Mouse (Mus musculus) kidney, adult 18-20 months (tissue): ENCODE measurements at regions not wholly inside any gene's neighbourhood (a gene's known extent, or its start where the extent isn't known, plus 50 kb on each side); places are given as distances from the start of the nearest gene placed in this dataset.
A peak's percentile ranks its signal among the peaks of the same experiment; 100 is the strongest.

Source experiments
- DNase-seq: peaks from one replicate; pipeline ENCODE4 v3.0.0; 2021

GRCm38 (mm10) chr2:108584799-108585198 is 695.7 kb upstream of the Kif18a start:
- no peak for DNase-seq

GRCm38 (mm10) chr2:108593555-108593954 is 687.0 kb upstream of the Kif18a start:
- no peak for DNase-seq

DNA sequence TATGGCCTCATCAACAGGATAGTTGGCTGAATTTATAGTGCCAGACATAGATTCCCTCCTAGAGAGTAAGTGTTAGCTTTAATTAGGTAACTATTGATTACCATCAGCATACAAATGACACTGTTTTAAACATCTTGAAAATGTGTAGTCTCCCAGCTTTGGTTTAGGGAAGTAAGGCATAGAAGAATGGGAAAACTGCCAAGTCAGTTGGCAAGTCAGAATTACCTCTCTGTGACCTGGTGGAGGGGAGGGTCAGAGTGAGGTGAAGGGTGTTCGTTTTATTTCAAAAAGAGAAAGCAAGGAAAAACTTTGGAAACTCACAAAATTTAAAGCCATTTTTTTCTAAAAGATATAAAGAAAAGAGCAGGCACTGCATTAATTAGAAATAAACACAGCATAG is 680.2 kb upstream of the Kif18a start:
- DNase-seq, result no peak

DNA sequence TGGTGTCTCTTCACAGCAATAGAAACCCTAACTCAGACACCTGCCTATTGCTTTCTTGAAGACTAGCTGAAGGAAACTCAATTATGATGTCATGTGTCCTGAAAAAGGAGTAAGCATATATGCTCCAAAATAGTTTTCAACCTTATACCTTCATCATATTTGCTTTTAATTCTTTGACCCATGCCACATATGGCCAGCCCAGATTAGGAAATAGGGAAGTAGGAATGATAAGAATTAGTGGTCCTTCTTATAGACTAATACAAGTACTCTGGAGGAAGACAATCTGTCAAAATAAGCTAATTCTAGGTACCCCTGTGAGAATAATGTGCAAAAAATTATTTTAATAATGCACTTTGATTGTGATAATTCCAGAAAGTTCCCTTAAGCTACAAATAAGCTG is 661.0 kb upstream of the Kif18a start:
- no peak for DNase-seq

- no peak for DNase-seq
Observed at GRCm38 (mm10) chr2:108622367-108623162, 658.0 kb upstream of the Kif18a start.

DNA sequence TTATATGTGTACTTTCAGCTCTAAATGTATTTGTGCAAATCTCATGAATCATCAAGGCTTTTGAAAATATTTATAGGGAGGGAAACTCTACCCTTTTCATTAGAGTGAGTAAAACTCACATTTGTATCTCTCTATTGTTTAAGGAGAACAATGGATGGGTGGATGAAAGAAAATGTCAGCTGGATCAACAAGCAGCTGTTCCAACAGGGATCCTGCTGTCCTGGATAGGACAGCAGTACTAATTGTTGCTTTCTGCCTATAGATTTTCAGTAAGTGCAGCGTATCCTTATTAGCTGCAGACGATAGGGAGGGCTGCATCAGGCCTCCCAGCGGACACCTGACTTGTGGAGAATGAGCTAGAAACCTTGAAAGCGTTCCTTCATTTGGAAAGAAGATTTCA is 644.9 kb upstream of the Kif18a start:
- DNase-seq, result no peak

GRCm38 (mm10) chr2:108660697-108661388 is 619.7 kb upstream of the Kif18a start:
- no peak for DNase-seq

- DNase-seq, result no peak
Observed at GRCm38 (mm10) chr2:108677777-108678380, 602.7 kb upstream of the Kif18a start.

DNA sequence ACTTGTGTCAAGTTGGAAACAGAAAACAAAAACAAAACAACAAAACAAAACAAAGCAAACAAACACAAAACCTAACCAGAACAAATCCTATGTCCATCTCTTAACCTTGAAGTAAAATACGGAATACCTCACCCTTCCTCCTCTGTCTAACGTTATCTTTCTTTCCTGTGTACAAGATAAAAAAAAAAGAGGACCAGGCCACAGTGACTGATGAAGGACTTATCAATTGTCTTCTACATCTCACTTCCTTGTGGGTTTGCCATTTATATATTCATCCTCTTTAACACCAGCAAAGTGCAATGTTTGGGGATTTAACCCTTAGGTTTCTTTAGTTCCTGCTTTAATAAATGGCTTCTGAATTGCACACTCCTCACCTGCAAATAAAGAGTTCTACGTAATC is 599.0 kb upstream of the Kif18a start:
- no peak for DNase-seq

GRCm38 (mm10) chr2:108686019-108686743 is 594.4 kb upstream of the Kif18a start:
- DNase-seq, result no peak

DNA sequence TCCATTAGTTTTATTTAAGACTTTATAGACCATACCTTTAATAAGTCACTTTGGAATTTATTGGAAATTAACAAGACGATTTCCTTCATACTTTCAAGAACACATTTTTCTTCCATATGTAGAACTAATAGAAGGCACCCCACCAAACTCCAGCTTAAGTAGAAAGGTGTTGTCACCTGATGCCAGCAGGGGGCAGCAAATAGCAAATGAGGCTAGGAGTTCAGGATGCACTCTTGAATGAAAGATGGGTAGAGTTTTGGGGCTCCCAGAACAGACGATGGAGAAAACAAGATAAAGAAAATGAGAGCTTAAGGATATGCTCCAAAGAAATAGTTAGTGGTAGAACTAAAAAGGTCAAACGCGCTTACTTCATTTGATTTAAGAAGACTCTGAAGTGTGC is 590.4 kb upstream of the Kif18a start:
- peak; percentile 32 for DNase-seq

GRCm38 (mm10) chr2:108691156-108692007 is 589.2 kb upstream of the Kif18a start:
- DNase-seq, result no peak

DNA sequence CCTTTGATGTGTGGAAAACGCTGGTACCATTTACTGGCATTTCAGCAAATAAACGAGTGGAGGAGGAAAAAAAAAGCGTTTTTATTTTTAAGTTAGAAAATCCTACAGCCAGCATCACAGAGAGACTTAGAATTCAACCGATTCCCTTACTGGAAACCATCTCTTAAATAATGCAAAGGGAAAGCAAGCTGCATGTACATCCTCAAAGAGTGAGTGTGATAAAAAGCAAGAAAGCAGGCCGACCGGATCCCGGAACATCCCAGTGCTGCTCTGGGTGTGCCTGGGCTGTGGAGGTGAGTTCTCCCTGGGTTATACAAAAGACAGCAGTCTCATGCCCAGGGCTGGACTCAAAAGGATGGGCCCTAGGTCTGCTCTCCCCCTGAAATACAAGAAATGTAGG is 579.2 kb upstream of the Kif18a start:
- DNase-seq, result no peak

DNA sequence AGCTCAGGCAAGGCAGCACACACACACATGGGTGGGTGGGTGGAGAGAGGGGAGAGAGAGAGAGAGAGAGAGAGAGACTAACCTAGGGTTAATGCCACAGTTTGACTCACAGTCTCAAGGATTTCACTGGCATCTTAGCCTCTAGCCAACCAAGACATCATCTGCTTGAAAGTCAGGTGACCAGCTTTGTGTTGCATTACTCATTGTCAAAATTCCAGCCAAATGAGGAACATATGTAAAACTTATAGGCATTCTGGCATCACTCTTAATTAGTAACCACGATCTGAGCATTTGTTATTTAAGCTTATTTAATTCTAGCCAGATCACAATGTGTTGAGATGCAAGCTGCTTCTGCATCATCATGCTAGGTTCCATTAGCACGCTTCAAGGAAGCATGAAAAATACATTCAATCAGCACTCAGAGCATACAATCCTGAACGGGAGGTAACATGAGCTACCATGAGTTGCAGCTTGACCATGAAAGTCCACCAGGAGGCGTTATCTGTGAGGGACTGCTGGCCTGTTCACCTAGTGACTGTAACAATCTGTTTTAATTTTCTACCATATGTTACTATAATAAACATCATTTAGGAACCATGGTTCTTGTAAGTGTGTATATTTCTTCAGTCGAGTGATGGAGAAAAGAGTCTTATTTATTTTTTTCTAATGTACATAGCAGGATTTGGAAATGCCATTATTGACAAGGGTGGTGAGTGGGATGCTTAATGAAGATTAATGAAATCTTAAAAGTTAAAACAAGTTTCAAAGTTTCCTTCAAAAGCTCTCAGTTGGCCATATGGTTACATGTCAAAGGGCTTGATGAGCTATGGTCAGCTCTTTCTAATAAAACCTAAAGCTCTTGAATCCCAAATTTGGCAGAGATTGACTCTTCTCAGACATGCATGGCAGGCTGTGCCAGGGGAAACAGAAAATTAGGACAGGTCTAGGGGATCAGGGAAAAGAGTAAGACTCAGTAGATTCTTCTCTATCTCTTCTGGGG is 572.4 kb upstream of the Kif18a start:
- DNase-seq, result no peak

GRCm38 (mm10) chr2:108742079-108742478 is 538.5 kb upstream of the Kif18a start:
- no peak for DNase-seq

- DNase-seq, result no peak
Observed at GRCm38 (mm10) chr2:108743511-108743910, 537.0 kb upstream of the Kif18a start.

GRCm38 (mm10) chr2:108744797-108745196 is 535.7 kb upstream of the Kif18a start:
- no peak for DNase-seq

DNA sequence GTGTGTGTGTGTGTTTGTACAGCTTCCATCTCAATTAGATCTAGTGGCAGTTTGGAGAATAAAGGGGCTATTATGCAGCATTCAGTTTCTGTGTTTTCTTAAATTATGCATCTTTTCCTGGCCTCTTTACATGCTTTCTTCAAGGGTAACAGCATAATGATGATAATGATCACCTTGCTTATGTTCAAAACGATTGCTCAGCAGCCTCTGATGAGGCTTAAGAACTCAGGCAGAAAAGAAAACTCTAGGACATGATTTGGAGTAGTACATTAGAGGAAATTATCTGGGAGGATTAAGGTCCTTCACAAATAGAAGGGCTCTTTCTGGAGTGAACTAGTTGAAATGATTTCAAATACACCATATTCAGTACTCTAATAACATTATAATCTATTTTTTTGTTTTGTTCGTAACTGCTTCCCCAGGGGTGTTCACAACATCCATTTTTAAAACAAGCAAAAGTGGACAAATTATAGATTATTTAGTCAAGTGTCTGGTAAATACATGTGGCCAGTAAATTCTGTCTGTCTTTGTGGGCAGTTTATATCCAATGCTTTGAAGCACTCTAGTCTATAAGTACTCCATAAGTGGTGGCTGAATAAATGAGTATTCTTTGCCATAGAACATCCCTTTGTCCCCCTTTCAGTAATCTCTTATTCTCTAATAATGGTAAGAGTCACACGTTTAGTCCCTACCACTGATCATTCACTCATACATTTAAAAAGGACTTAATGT is 526.9 kb upstream of the Kif18a start:
- no peak for DNase-seq

DNA sequence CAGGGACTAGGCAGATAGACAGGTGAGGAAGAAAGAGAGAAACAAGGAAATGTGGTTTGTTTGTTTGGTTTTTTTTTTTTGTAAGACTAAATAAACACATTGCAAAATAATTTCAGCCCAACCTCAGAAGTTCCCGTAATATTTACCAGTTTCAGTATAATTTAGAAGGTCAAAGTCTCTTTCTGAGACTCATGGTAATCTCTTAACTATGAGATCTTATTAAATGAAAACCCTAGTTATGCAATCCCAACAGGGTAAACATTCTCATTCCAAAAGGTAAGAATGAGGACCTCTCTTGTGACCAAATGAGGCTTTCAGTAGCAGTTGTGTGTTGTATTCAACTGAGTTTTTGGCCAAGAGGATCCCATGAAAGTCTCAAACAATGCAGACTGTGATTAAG is 524.7 kb upstream of the Kif18a start:
- no peak for DNase-seq

- DNase-seq, result no peak
Observed at GRCm38 (mm10) chr2:108756251-108756650, 524.3 kb upstream of the Kif18a start.
